Mouse (Mus musculus) erythroblast, embryonic 14.5 days (primary cell): ENCODE data around the gene Znrf1.

Experiments used
- GATA1 ChIP-seq: IDR thresholded peaks from 2 replicates; pipeline ENCODE4 v1.6.1; 2012; ENCODE audit warnings: low read length, inconsistent platforms, mixed read lengths
- TAL1 ChIP-seq: IDR thresholded peaks from 3 replicates; pipeline ENCODE4 v1.6.1; 2012; ENCODE audit warnings: low read length, inconsistent platforms, mixed read lengths

GRCm38 (mm10) chr8:111613181-111613580, 77.3 kb downstream of the Znrf1 start:
- TF ChIP-seq TAL1, result no peak
- TF ChIP-seq GATA1, result no peak
